Mouse (Mus musculus): ENCODE measurements around the gene Gm49398. TPM values are rescaled to one million over a fixed set of nuclear protein-coding genes. Genes with fewer than 3 reads are reported as not detected.

The Gm49398 gene
- polyA plus RNA-seq (2012; rRNA removed), result not detected in 2 replicates

DNA sequence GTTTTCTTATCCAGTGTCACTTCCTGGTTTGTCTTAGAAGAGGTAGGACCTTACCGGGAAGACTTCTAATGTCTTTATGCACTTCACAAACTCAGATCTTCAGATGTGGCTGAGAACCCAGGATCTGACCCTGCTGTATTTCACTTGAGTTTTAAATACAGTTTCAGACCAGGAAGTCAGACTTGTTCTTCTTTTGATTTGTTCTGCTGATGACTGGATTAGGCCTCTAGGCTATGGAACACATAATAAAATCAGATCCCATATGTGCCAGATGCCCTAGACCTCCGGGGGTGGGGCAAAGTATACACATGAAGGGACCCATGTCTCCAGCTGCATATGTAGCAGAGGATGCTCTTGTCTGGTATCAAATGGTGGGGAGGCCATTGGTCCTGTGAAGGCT, at the start of gene Gm49398:
Gene Gm49398, minus strand, starts transcription at position 101 of the 400 bp plus-strand sequence.
- no peak within 1 kb of the TSS for H3K27ac ChIP-seq (ENCODE audit: insufficient read depth, low read length)
- no peak for TF ChIP-seq CTCF (IDR thresholded peaks at IDR 0.05; ENCODE audit: extremely low read depth, insufficient read depth, low read length)
- TF ChIP-seq POLR2A (IDR thresholded peaks at IDR 0.05; ENCODE audit: extremely low read depth, insufficient read depth, low read length), result no peak
- no peak within 1 kb of the TSS for H3K4me3 ChIP-seq (ENCODE audit: insufficient read depth, low read length)
- no peaks in the 10 kb centered on the region for H3K4me1 ChIP-seq (ENCODE audit: control insufficient read depth, insufficient read depth, low read length)

DNA sequence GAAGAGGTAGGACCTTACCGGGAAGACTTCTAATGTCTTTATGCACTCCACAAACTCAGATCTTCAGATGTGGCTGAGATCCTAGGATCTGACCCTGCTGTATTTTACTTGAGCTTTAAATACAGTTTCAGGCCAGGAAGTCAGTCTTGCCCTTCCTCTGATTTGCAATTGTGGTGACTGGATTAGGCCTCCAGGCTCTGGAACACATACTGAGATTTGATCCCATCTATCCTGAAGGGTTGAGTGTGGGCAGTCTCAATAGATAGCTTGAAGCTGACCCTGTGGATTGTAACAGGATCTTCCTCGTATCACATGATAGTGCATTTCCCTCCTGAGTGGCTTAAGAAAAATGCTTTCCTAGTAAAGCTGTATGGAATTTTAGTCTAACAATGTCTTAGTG, 33.4 kb downstream of the Gm49398 start, which contains the start of gene Cts8:
Gene Cts8, minus strand, starts transcription at position 101 of the 400 bp plus-strand sequence.
- H3K4me1 ChIP-seq (ENCODE audit: control insufficient read depth, insufficient read depth, low read length), result no peaks in the 10 kb centered on the region
- H3K27ac ChIP-seq (ENCODE audit: insufficient read depth, low read length), result no peak within 1 kb of the TSS
- TF ChIP-seq POLR2A (IDR thresholded peaks at IDR 0.05; ENCODE audit: extremely low read depth, insufficient read depth, low read length) (no peak), CTCF (IDR thresholded peaks at IDR 0.05; ENCODE audit: extremely low read depth, insufficient read depth, low read length) (no peak)
- H3K4me3 ChIP-seq (ENCODE audit: insufficient read depth, low read length), result no peak within 1 kb of the TSS

DNA sequence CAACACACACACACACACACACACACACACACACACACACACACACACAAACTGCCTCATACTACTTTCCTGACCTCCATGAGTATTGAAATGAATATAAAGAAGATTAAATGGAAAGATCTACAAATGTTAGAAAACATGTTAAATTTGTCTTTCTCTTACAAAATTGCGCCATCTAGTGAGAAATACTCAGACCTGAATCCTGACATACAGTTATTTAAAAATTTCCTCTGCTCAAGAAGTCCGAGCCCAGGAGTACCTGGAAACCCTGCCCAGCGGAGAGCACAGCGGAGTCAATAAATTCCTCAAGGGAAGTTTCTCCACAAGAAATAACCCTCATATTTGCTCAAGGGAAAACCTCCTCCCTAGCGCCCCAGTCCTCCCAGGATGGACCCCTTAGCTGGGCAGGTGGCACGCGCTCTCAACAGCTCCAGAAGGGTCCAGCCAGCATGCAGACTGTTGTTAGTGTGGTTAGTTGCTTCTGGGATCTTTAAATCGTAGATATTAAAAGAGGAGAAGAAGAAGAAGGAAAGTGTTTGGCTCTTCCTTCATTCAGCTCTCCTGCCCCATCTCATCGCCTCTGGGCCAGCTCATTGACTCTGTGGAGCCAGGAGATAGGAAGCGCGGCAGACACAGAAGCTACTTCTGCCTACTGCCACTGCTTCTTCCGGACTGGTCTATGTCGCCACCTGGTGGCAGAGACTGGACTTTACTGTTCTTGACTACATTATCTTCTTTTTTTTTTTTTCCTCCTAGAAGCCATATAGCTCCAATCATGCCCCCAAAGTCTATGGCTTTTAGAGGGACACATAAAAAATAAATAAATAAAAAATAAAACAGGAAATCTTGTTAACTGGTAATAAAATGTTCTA, 47.3 kb downstream of the Gm49398 start:
- Histone ChIP-seq H3K4me1 (ENCODE audit: control insufficient read depth, insufficient read depth, low read length) (no peaks in the 10 kb centered on the region), H3K27ac (ENCODE audit: insufficient read depth, low read length) (no peak overlapping the region), H3K4me3 (ENCODE audit: insufficient read depth, low read length) (no peak overlapping the region)
- TF ChIP-seq POLR2A (IDR thresholded peaks at IDR 0.05; ENCODE audit: extremely low read depth, insufficient read depth, low read length) (no peak), CTCF (IDR thresholded peaks at IDR 0.05; ENCODE audit: extremely low read depth, insufficient read depth, low read length) (peak; percentile 44; the same call in 1 of the 2 replicates)

DNA sequence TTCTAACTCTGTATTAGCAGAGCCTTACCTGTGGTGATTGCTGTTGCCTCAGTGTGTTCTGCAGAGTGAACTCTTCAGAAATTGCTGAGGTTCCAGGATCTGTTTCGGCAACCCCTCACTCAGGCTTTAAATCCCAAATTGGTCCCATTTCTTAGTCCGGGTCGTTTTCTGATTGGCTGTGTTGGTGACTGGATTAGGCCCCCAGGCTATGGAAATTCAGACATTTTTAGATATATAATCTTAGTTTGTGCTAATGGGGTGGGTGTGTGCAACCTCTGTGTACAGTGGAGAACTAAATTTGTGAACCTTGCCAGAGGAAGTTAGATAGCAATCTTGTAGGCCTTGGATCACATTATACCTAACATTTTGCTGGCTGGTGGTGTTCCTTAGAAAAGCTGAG, 85.3 kb downstream of the Gm49398 start, which contains the start of gene Cts6:
Gene Cts6, minus strand, starts transcription at position 101 of the 400 bp plus-strand sequence.
- no peak for TF ChIP-seq CTCF (IDR thresholded peaks at IDR 0.05; ENCODE audit: extremely low read depth, insufficient read depth, low read length)
- no peak for TF ChIP-seq POLR2A (IDR thresholded peaks at IDR 0.05; ENCODE audit: extremely low read depth, insufficient read depth, low read length)
- Histone ChIP-seq H3K27ac (ENCODE audit: insufficient read depth, low read length) (no peak within 1 kb of the TSS), H3K4me3 (ENCODE audit: insufficient read depth, low read length) (no peak within 1 kb of the TSS), H3K4me1 (ENCODE audit: control insufficient read depth, insufficient read depth, low read length) (no peaks in the 10 kb centered on the region)

Other genes with a start within 250 kb of the Gm49398 start
- gene Ctsq, start 248.2 kb downstream of the Gm49398 start, polyA plus RNA-seq (2012; rRNA removed), result not detected in 2 replicates
- gene Ctsr, start 124.6 kb downstream of the Gm49398 start, polyA plus RNA-seq (2012; rRNA removed), result not detected in 2 replicates
- gene Cts6, start 85.4 kb downstream of the Gm49398 start, polyA plus RNA-seq (2012; rRNA removed), result not detected in 2 replicates
- gene Cts8, start 33.5 kb downstream of the Gm49398 start, polyA plus RNA-seq (2012; rRNA removed), result not detected in 2 replicates
- gene Cts7, start 69.4 kb upstream of the Gm49398 start, polyA plus RNA-seq (2012; rRNA removed), result not detected in 2 replicates